Mouse (Mus musculus) heart, embryonic 11.5 days (tissue): ENCODE data around the gene Tubb4a. TPM values are rescaled to one million over a fixed set of nuclear protein-coding genes. Genes with fewer than 3 reads are reported as not detected.
A peak's percentile ranks its signal among the peaks of the same experiment; 100 is the strongest.

Experiments used
- ATAC-seq: fragments of 200-750 bp; cut with Nextera tagmentation; replicated peaks from 2 replicates; pipeline ENCODE4 v1.8.0; 2017; ENCODE audit warnings: moderate library complexity; ENCODE audit not compliant: insufficient number of reproducible peaks, low FRiP score, low TSS enrichment
- H3K27ac ChIP-seq: fragments of 300-500 bp; sonication (generic); 2 replicates; pipeline ENCODE4 v1.5.1; 2014; ENCODE audit warnings: mild to moderate bottlenecking, low read depth, low read length
- H3K27me3 ChIP-seq: fragments of 300-500 bp; sonication (generic); 2 replicates; pipeline ENCODE4 v1.6.1; 2014; ENCODE audit warnings: mild to moderate bottlenecking, low read length, mixed read lengths; ENCODE audit not compliant: control insufficient read depth, insufficient read depth
- H3K36me3 ChIP-seq: fragments of 300-500 bp; sonication (generic); 2 replicates; pipeline ENCODE4 v1.6.1; 2014; ENCODE audit warnings: mild to moderate bottlenecking, low read length, moderate library complexity, mixed read lengths; ENCODE audit not compliant: control insufficient read depth, insufficient read depth
- H3K4me1 ChIP-seq: fragments of 300-500 bp; sonication (generic); 2 replicates; pipeline ENCODE4 v1.6.1; 2014; ENCODE audit warnings: low read length; ENCODE audit not compliant: control insufficient read depth, insufficient read depth
- H3K4me2 ChIP-seq: fragments of 300-500 bp; sonication (generic); 2 replicates; pipeline ENCODE4 v1.6.1; 2014; ENCODE audit warnings: mild to moderate bottlenecking, moderate library complexity
- H3K4me3 ChIP-seq: fragments of 300-500 bp; sonication (generic); 2 replicates; pipeline ENCODE4 v1.5.1; 2014; ENCODE audit warnings: low read depth, low read length
- H3K9ac ChIP-seq: fragments of 300-500 bp; sonication (generic); 2 replicates; pipeline ENCODE4 v1.6.1; 2014; ENCODE audit warnings: mild to moderate bottlenecking, low read depth, low read length, moderate library complexity
- H3K9me3 ChIP-seq: fragments of 300-500 bp; sonication (generic); replicated peaks from 2 replicates; pipeline ENCODE4 v1.6.1; 2016; ENCODE audit warnings: low read length; ENCODE audit not compliant: control insufficient read depth
- whole genome bisulfite sequencing: fragments of 180-500 bp; shearing (Covaris S2); extraction: QIAGEN DNeasy Blood & Tissue Kit; methylation state at CpG from one replicate; pipeline ENCODE4 v1.1.7; 2014; ENCODE audit not compliant: insufficient replicate concordance; 5-methylcytosine and 5-hydroxymethylcytosine counted together
- polyA plus RNA-seq: library from polyadenylated mRNA; unstranded; fragments of >200 nt; fragmentation: Nextera tagmentation; extraction: Ambion mirVana; gene quantifications from 2 replicates; pipeline ENCODE4 v1.2.1, GENCODE M21; 2014

The Tubb4a gene
- polyA plus RNA-seq, 1 experiment from 2014 or later, result 12.2 TPM

DNA sequence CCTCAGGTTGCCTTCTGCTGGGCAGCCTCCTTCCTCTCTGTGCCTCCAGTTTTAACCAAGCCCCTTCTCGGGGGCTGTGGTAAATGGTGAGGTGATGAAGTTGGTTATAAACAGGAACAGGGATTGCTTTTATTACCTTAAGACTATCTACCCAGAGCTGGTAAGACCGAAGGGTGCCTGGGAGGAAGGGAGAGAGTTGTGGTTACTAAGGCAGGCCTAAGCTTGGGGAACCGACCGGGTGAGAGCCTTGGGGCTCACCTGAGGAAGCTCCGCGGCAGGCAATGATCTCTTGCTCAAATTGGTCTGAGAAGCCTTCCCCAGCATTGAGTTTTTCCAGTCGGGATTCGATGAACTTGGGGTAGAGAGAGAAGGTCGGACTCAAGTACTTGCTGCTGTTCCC lies 17.3 kb downstream of the Tubb4a start:
- H3K4me3 ChIP-seq, result no peak overlapping the region
- WGBS, result 11% methylated on average over 9 of the region's 9 CpGs
- no peak overlapping the region for H3K4me2 ChIP-seq
- H3K9me3 ChIP-seq, result no peaks in the 10 kb centered on the region
- peaks cover 36% of the 10 kb centered on the region for H3K27me3 ChIP-seq
- H3K36me3 ChIP-seq, result no peaks in the 10 kb centered on the region
- ATAC-seq, result no peak
- no peak overlapping the region for H3K9ac ChIP-seq
- H3K4me1 ChIP-seq, result no peaks in the 10 kb centered on the region
- H3K27ac ChIP-seq, result no peak overlapping the region

DNA sequence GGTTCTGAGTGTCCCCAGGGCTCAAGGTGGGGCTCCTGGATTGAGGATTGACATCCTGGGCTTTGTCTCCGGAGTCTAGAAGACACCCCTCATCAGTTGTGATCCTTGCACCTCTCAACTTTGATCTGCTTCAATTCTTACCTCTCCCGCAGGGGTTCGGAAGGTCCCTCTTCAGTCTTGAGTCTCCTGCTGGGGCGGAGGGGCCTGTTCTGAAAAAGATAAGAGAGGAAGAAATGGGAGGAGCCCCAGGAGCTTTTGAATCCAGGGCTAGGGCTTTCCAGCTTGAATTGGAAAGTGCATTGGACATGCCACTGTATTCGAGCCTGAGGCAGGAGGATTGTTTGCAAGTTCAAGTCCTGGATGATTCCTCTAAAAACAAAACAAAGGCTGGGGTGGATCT lies 20.7 kb downstream of the Tubb4a start:
- Histone ChIP-seq H3K27ac (no peak overlapping the region), H3K4me2 (no peak overlapping the region), H3K36me3 (no peaks in the 10 kb centered on the region), H3K4me1 (peaks cover 7% of the 10 kb centered on the region; the same call in 1 of the 2 replicates), H3K9me3 (no peaks in the 10 kb centered on the region), H3K9ac (no peak overlapping the region), H3K4me3 (no peak overlapping the region), H3K27me3 (peaks cover 63% of the 10 kb centered on the region)
- no peak for ATAC-seq
- WGBS, result 29% methylated on average over 5 of the region's 5 CpGs

DNA sequence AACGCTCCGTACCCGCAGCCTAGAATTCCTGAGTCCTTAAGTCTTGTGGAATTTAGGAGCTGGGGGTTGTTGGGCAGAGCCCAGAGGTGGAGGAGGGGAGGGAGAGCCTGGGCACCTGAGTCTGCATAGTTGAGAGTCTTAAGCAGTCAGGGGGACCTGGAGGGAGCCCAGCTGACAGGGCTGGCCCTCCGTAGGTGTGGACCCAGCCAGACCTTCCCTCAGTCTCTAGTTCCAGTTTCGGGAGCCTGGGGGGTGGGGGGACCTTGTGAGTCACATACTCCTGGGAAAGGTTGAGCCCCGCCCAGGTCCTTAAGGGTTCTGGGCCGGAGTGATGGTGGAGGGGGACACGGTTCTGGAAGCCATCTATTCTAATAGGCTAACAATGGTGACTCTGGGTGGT lies 24.6 kb downstream of the Tubb4a start:
- Histone ChIP-seq H3K36me3 (no peaks in the 10 kb centered on the region), H3K4me2 (no peak overlapping the region), H3K4me1 (peaks cover 15% of the 10 kb centered on the region), H3K27ac (no peak overlapping the region), H3K9me3 (no peaks in the 10 kb centered on the region), H3K27me3 (peaks cover 60% of the 10 kb centered on the region), H3K9ac (no peak overlapping the region), H3K4me3 (no peak overlapping the region)
- ATAC-seq, result no peak
- 17% methylated on average over 8 of the region's 8 CpGs for WGBS

DNA sequence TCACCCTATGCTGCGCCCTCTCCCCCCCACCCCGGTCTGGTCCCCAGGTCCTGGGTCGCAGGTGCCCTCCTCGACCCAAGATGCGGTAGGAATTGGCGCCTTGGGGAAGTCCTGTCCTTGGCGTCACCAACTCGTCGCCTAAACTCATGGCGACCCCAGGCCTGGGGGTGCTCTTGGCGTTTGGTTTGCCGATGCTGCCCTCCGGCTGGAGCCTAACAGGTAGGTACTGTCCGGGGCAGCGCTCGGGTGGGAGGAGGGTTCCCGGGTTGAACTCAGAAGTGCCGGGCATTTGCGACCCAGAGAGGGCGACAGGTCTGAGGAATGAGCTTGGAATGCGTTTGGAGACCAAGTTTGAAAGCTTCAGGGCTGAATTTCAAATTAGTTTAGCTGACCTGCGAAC lies 25.0 kb downstream of the Tubb4a start:
- ATAC-seq, result no peak
- Histone ChIP-seq H3K4me2 (peak overlapping the region; percentile 57), H3K4me1 (peaks cover 17% of the 10 kb centered on the region), H3K9me3 (no peaks in the 10 kb centered on the region), H3K4me3 (peak overlapping the region; percentile 31), H3K36me3 (no peaks in the 10 kb centered on the region), H3K27ac (no peak overlapping the region), H3K27me3 (peaks cover 60% of the 10 kb centered on the region), H3K9ac (no peak overlapping the region)
- 1% methylated on average over 22 of the region's 22 CpGs for WGBS

DNA sequence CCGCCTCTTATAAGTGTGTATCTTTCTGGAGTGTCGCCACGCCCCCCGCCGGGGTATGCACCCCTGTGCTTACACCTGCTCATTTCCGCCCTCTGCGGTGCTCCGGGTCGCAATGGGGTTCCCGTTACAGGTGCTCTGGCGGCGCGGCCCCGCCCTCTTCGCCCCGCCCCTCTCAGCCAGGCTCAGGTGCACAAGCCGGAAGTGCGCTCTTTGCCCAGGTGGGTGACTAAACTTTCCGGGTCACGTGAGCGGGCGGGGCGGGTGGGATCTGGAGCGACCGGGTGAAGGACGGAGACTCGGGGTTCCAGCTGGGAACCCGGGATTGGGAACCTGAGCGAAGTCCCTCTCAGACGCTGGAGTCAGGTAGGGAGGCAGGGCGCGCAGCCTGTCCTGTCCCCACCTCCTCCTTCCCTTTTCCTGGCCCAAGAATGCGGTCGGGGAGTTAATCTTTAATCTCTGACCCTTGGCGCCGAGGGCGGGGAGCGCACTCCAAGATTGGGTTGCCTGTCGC lies 25.5 kb downstream of the Tubb4a start:
- Histone ChIP-seq H3K9me3 (no peaks in the 10 kb centered on the region), H3K27me3 (peaks cover 55% of the 10 kb centered on the region), H3K4me1 (peaks cover 17% of the 10 kb centered on the region), H3K27ac (no peak overlapping the region), H3K9ac (no peak overlapping the region), H3K4me2 (peak overlapping the region; percentile 57), H3K36me3 (no peaks in the 10 kb centered on the region), H3K4me3 (peak overlapping the region; percentile 31)
- no peak for ATAC-seq
- WGBS, result 2% methylated on average over 39 of the region's 39 CpGs

DNA sequence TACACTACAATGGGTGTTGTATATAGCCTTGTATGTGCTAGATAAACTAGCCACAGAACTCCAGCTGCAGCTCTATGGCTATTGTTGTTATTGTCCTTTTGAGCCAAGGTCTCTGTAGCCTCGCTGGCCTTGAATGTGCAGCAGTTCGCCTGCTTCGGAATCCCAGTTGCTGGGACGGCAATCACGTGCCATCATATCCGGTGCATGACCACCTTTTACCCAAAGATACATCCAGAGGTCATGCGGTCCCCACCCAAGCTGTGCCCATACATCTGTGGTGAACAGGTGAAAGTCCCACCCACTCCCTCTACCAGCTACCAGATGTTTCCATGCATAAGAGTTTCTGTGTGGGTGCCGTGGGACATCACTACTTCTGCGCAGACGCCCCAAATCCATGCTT lies 26.5 kb downstream of the Tubb4a start:
- Histone ChIP-seq H3K4me3 (peak overlapping the region; percentile 81; the same call in 1 of the 2 replicates), H3K36me3 (no peaks in the 10 kb centered on the region), H3K27ac (no peak overlapping the region), H3K4me1 (peaks cover 17% of the 10 kb centered on the region), H3K9ac (no peak overlapping the region), H3K9me3 (no peaks in the 10 kb centered on the region), H3K4me2 (peak overlapping the region; percentile 91), H3K27me3 (peaks cover 46% of the 10 kb centered on the region)
- ATAC-seq, result no peak
- WGBS, result 42% methylated on average over 10 of the region's 10 CpGs

DNA sequence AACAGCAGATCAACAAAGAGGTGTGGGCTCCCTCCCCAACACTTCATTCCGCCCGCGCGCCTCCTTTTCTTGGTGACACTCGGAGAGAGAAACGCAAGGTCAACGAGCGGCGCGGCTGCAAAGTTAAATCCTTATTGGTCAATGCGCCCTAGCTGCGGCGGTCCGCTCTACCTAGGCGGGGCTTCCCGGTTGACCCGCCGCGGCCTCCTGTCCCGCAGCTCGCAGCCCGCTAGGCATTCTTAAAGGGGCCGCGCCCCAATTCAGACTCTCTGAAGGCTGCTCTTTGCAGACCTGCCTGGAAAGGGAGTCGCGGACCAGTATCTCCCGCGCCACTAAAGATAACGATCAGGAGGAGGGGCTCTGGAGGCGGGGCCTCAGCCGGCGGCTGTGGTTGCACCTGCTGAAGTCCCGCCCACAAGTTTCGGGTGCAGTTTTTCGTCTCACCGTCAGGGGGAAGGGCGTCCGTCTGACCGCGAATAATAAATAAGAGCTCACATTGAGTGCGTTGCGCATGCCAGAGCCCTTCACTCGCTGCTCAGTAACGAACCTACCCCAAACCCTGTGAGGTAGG lies 27.3 kb downstream of the Tubb4a start:
- Histone ChIP-seq H3K9ac (peak overlapping the region; percentile 86), H3K27me3 (peaks cover 44% of the 10 kb centered on the region), H3K36me3 (no peaks in the 10 kb centered on the region), H3K4me2 (peak overlapping the region; percentile 91), H3K4me3 (peak overlapping the region; percentile 81), H3K9me3 (no peaks in the 10 kb centered on the region), H3K27ac (peak overlapping the region; percentile 50; the same call in 1 of the 2 replicates), H3K4me1 (peaks cover 17% of the 10 kb centered on the region)
- peak; percentile 81 for ATAC-seq
- under 1% methylated on average over 44 of the region's 44 CpGs for WGBS

DNA sequence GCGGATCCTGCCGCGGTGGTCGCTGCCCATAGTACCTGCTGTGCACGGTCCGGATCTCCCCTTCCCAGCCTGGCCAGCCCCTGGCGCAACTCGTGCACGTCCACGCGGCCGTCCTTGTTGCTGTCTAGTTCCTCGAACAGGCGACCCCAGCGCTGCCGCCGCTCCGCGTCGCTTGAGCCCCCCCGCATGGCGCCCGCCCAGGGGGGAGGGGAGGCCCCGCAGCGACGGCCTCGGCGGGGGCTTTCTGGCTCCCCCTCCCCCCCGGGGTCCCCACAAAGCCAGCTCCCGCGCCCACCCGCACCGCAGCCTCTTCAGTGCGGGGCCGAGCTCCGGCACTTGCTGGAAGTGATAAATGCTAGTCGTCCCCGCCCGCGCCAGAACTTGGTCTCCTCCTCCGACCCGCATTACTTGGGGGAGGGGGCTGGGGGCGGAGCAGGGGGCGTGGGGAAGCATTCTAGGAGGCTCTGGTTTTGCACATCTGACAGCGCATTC lies 28.1 kb downstream of the Tubb4a start, which contains the start of gene Slc25a23:
Gene Slc25a23 (minus strand): TSS at position 378 of the 492 bp plus-strand sequence.
- H3K36me3 ChIP-seq, result no peaks in the 10 kb centered on the region
- peak within 1 kb of the TSS; percentile 86 for H3K9ac ChIP-seq
- peak within 1 kb of the TSS; percentile 91 for H3K4me2 ChIP-seq
- peak within 1 kb of the TSS; percentile 50; the same call in 1 of the 2 replicates for H3K27ac ChIP-seq
- ATAC-seq, result peak; percentile 62
- H3K4me3 ChIP-seq, result peak within 1 kb of the TSS; percentile 81
- H3K9me3 ChIP-seq, result no peaks in the 10 kb centered on the region
- H3K27me3 ChIP-seq, result peaks cover 37% of the 10 kb centered on the region
- peaks cover 17% of the 10 kb centered on the region for H3K4me1 ChIP-seq
- WGBS, result 1% methylated on average over 35 of the region's 45 CpGs
